Mouse (Mus musculus): ENCODE measurements around the gene Cdc25b. TPM values are rescaled to one million over a fixed set of nuclear protein-coding genes. Genes with fewer than 3 reads are reported as not detected.
"Not testable (repeated sequence)": the region's sequence is repeated elsewhere in the genome, so short reads cannot be mapped to it uniquely, and the experiment has no call there.

The Cdc25b gene
- polyA plus RNA-seq, 1 experiment from 2014 or later, result 23.5 TPM

DNA sequence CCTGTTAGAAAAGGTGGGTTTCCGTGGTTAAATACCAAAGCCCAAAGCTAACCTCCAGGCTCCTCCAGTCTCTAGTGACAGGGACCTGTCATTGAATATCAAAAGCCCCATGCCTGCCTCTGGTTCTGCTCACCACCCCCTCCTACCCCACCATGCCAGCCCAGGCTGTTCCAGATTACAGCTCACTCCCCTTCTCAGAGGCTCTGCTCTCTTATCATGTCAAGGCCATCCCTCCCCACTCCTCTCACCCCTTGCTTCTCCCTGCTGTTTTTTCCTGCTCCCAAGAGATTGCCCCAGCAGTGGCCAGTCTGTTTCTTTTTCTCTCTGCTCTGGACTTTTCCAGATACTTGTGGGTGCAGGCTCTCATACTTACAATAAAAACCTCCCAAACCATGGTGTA lies 36.8 kb downstream of the Cdc25b start:
- ChIA-PET CTCF (interaction anchor here (2.0 to 3.4 kb wide), 2 partner anchors 9 to 13 kb away, joined by 6 to 10 read pairs; partner anchors contain the start of gene Mavs), POLR2A (interaction anchor here (1.4 kb wide), 1 partner anchor 38 kb away, joined by 3 read pairs; the partner anchor contains the start of gene Pank2)
- in situ Hi-C loops (cut with MboI; ENCODE audit: low pct_unique_long_range_greater_than_20kb), result no loop called here
- TF ChIP-seq CTCF (IDR thresholded peaks at IDR 0.05), result no peak
- DNase-seq (ENCODE audit: low read depth, low spot score) (no peak), ATAC-seq (no peak)
- no peaks in the 10 kb centered on the region for H3K27me3 ChIP-seq

- in situ Hi-C loops (cut with MboI; ENCODE audit: low pct_unique_long_range_greater_than_20kb), result no loop called here
- ChIA-PET POLR2A (no interaction called here), CTCF (no interaction called here)
- no peak for TF ChIP-seq CTCF (IDR thresholded peaks at IDR 0.05)
- DNase-seq (ENCODE audit: low read depth, low spot score) (no peak), ATAC-seq (no peak)
- H3K27me3 ChIP-seq, result no peaks in the 10 kb centered on the region
Measured at GRCm38 (mm10) chr2:131225178-131225577, 38.4 kb downstream of the Cdc25b start.

DNA sequence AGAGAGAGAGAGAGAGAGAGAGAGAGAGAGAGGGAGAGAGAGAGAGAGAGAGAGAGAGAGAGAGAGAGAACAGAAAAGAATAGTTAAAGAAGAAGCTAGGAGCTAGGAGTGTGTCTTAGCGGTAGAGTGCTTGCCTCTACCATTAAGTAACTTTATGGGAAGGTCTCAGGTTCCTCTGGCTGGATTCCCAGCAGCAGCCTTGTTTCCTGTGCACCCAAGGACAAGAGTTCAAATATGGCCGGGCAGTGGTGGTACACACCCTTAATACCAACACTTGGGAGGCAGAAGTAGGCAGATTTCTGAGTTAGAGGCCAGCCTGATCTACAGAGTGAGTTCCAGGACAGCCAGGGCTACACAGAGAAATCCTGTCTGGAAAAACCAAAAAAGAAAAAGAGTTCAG lies 39.9 kb downstream of the Cdc25b start:
- ATAC-seq; POLR2A ChIA-PET; H3K27me3 ChIP-seq; CTCF ChIA-PET; DNase-seq (ENCODE audit: low read depth, low spot score); in situ Hi-C loops (cut with MboI; ENCODE audit: low pct_unique_long_range_greater_than_20kb): not testable (repeated sequence)

DNA sequence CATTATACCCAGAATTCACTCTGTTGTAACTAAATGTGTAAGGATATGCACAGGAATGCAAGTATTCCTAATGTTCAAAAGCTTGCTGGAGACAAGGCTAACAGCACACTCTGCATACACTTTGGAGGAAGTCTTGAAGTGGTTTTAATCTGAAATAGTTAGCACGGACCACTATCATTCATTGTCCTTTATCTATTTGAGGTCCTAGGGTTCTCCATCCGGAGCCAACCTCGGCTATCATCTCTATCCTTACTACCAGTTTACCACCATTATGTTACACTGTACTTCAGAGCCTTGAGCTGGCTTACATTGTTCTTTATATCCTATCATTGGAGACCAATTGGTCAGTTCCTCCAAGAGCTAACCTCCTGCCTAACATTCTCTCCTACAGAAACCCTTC lies 40.5 kb downstream of the Cdc25b start:
- H3K27me3 ChIP-seq, result no peaks in the 10 kb centered on the region
- POLR2A ChIA-PET, result no interaction called here
- CTCF ChIA-PET, result no interaction called here
- no peak for ATAC-seq
- in situ Hi-C loops (cut with MboI; ENCODE audit: low pct_unique_long_range_greater_than_20kb), result no loop called here
- no peak for TF ChIP-seq CTCF (IDR thresholded peaks at IDR 0.05)
- DNase-seq (ENCODE audit: low read depth, low spot score), result no peak

DNA sequence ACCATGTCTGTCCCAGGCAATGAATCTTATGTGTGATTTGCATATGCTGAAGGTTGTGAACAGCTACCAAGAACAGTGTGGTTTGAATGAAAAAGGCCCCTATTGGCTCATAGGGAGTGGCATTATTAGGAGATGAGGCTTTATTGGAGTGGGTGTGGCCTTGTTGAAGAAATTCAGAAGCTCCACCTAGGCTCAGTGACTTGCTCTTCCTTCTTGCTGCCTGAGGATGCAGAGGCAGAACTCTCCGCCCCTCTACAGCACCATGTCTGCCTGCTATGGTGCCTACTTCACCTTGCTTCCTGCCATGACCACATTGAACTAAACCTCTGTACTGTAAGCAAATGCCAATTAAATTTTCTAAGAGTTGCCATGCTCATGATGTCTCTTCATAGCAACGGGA lies 45.8 kb downstream of the Cdc25b start:
- H3K27me3 ChIP-seq, result no peaks in the 10 kb centered on the region
- POLR2A ChIA-PET, result interaction anchor here (1.0 to 1.4 kb wide), 3 partner anchors 23 to 53 kb away, joined by 3 read pairs; partner anchors contain the start of gene Cenpb
- CTCF ChIA-PET, result interaction anchor here (2.9 kb wide), 1 partner anchor 10 kb away, joined by 10 read pairs; no protein-coding TSS in a partner anchor
- in situ Hi-C loops (cut with MboI; ENCODE audit: low pct_unique_long_range_greater_than_20kb), result no loop called here
- ATAC-seq (no peak), DNase-seq (ENCODE audit: low read depth, low spot score) (no peak)
- no peak for TF ChIP-seq CTCF (IDR thresholded peaks at IDR 0.05)

DNA sequence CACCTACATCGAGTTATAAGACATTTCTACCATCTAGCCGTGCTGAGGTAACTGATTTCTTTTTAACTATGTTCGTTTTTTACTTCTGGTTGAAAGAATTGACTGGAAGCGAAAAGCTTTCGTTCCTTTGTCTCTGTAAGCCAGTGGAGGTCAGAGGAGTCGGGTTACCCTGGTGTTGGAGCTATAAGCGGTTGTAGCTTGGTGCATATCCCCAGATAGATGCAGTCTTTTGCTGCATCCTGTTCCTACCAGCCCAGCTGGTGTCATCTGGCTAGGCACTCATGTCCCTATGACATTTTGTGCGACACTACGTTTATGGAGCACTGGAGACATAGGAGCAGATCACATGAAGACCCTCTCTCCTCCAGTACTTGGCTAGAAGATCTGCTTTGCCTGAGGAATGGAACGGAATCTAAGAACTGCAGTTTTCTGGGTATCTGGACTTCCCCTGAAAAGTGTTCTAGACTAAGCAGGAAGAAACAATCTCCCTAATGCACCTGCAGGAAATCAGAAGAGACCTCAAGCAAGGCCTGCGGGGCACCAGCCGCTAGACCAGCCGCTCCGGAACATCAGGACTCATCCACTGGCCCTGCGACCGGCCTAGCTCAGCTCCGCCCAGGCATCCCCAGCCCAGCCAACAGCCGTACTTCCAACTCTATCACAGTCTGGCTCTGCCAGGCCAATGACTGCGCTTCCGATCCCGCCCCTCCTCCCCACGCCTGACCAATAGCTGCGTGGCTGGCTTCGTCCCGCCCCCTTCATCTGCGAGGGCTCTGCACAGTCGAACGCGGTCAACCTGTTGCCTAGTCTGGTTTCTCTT lies 46.8 kb downstream of the Cdc25b start, which contains the start of gene Mavs:
TSS of gene Mavs (plus strand) at position 757 of the 820 bp plus-strand sequence.
- DNase-seq (ENCODE audit: low read depth, low spot score) (peak; percentile 81), ATAC-seq (peak; percentile 100)
- ChIA-PET POLR2A (interaction anchor here (1.1 to 1.4 kb wide), 2 partner anchors 24 to 54 kb away, joined by 3 read pairs; partner anchors contain the start of gene Cenpb), CTCF (interaction anchor here (1.7 to 2.9 kb wide), 2 partner anchors 11 to 20 kb away, joined by 4 to 10 read pairs; no protein-coding TSS in a partner anchor)
- no peak for TF ChIP-seq CTCF (IDR thresholded peaks at IDR 0.05)
- H3K27me3 ChIP-seq, result no peaks in the 10 kb centered on the region
- in situ Hi-C loops (cut with MboI; ENCODE audit: low pct_unique_long_range_greater_than_20kb), result no loop called here

GRCm38 (mm10) chr2:131234127-131234650 lies 47.4 kb downstream of the Cdc25b start:
- ATAC-seq (peak; percentile 29), DNase-seq (ENCODE audit: low read depth, low spot score) (no peak)
- POLR2A ChIA-PET, result interaction anchor here (1.2 kb wide), 1 partner anchor 12 kb away, joined by 3 read pairs; no protein-coding TSS in a partner anchor
- in situ Hi-C loops (cut with MboI; ENCODE audit: low pct_unique_long_range_greater_than_20kb), result no loop called here
- no peak for TF ChIP-seq CTCF (IDR thresholded peaks at IDR 0.05)
- no peaks in the 10 kb centered on the region for H3K27me3 ChIP-seq
- CTCF ChIA-PET, result interaction anchor here (1.7 to 2.9 kb wide), 2 partner anchors 12 to 19 kb away, joined by 4 to 10 read pairs; no protein-coding TSS in a partner anchor

- DNase-seq (ENCODE audit: low read depth, low spot score) (no peak), ATAC-seq (no peak)
- TF ChIP-seq CTCF (IDR thresholded peaks at IDR 0.05), result no peak
- in situ Hi-C loops (cut with MboI; ENCODE audit: low pct_unique_long_range_greater_than_20kb), result no loop called here
- ChIA-PET POLR2A (interaction anchor here (0.6 to 1.4 kb wide), 3 partner anchors 11 to 48 kb away, joined by 3 read pairs; partner anchors contain the start of genes Cdc25b and Spef1), CTCF (interaction anchor here (0.9 to 1.7 kb wide), 3 partner anchors 18 to 50 kb away, joined by 3 to 4 read pairs (median 3); no protein-coding TSS in a partner anchor)
- H3K27me3 ChIP-seq, result no peaks in the 10 kb centered on the region
Measured at GRCm38 (mm10) chr2:131234970-131235635, 48.4 kb downstream of the Cdc25b start.

DNA sequence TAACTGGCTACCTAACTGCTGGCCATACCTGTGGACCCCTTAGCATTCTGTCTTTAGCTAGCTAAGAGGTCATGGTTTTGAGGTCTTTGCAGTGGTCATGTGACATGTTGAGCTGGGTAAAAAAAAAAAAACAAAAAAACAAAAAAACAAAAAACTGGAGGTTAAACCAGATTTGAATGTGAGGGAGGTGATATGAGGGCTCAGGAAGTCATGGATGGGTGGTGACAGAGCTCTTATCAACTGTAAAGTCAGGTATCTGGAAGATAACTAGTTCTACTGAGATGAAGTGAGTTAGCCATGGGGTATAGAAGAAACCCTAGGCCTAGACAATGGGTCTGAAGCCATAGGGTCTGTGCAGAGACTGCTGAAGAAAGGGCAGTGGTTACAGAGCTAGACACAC lies 55.4 kb downstream of the Cdc25b start:
- ChIA-PET CTCF (interaction anchor here (1.5 to 2.1 kb wide), 2 partner anchors 8 to 11 kb away, joined by 4 to 5 read pairs; no protein-coding TSS in a partner anchor), POLR2A (interaction anchor here (1.3 kb wide), 1 partner anchor 10 kb away, joined by 3 read pairs; no protein-coding TSS in a partner anchor)
- ATAC-seq (no peak), DNase-seq (ENCODE audit: low read depth, low spot score) (no peak)
- H3K27me3 ChIP-seq, result no peaks in the 10 kb centered on the region
- in situ Hi-C loops (cut with MboI; ENCODE audit: low pct_unique_long_range_greater_than_20kb), result no loop called here
- TF ChIP-seq CTCF (IDR thresholded peaks at IDR 0.05), result no peak

GRCm38 (mm10) chr2:131242929-131243328 lies 56.2 kb downstream of the Cdc25b start:
- no peak for DNase-seq (ENCODE audit: low read depth, low spot score)
- in situ Hi-C loops (cut with MboI; ENCODE audit: low pct_unique_long_range_greater_than_20kb), result no loop called here
- no peaks in the 10 kb centered on the region for H3K27me3 ChIP-seq
- no peak for ATAC-seq
- TF ChIP-seq CTCF (IDR thresholded peaks at IDR 0.05), result no peak
- POLR2A ChIA-PET, result interaction anchor here (1.3 kb wide), 1 partner anchor 9 kb away, joined by 3 read pairs; no protein-coding TSS in a partner anchor
- CTCF ChIA-PET, result interaction anchor here (2.1 kb wide), 1 partner anchor 11 kb away, joined by 5 read pairs; no protein-coding TSS in a partner anchor

Other genes starting within 250 kb of the Cdc25b start
- 4.6 TPM for gene Gfra4, start 143.9 kb upstream of the Cdc25b start, polyA plus RNA-seq (2021)
- 0.63 TPM for gene Adam33, start 123.1 kb upstream of the Cdc25b start, polyA plus RNA-seq (2021)
- gene Siglec1, start 100.2 kb upstream of the Cdc25b start, polyA plus RNA-seq (2021), result 0.49 TPM
- gene Hspa12b, start 59.7 kb upstream of the Cdc25b start, polyA plus RNA-seq (2021), result 1.4 TPM
- not detected for gene Gm11037, start 53.5 kb upstream of the Cdc25b start, polyA plus RNA-seq (2021)
- gene 1700037H04Rik, start 26.9 kb upstream of the Cdc25b start, polyA plus RNA-seq (2021), result 86.3 TPM
- gene Cenpb, start 6.9 kb upstream of the Cdc25b start, polyA plus RNA-seq (2021), result 84.4 TPM
- 9.4 TPM for gene Spef1, start 333 bp downstream of the Cdc25b start, polyA plus RNA-seq (2021)
- 24.7 TPM for gene Ap5s1, start 20.1 kb downstream of the Cdc25b start, polyA plus RNA-seq (2021)
- 54.5 TPM for gene Mavs, start 47.1 kb downstream of the Cdc25b start, polyA plus RNA-seq (2021)
- gene Pank2, start 75.5 kb downstream of the Cdc25b start, polyA plus RNA-seq (2021), result 42.8 TPM
- 11.5 TPM for gene Rnf24, start 165.9 kb downstream of the Cdc25b start, polyA plus RNA-seq (2021)